Mouse (Mus musculus) embryonic facial prominence, embryonic 10.5 days (tissue): Measurements from ENCODE around the gene Gm9964. TPM values are rescaled to one million over a fixed set of nuclear protein-coding genes. Genes with fewer than 3 reads are reported as not detected.
A peak's percentile ranks its signal among the peaks of the same experiment; 100 is the strongest.
"Not testable (repeated sequence)": the region's sequence is repeated elsewhere in the genome, so short reads cannot be mapped to it uniquely, and the experiment has no call there.

ENCODE experiments used
- DNase-seq: peaks from one replicate; pipeline ENCODE4 v3.0.0-alpha.2; 2017; ENCODE audit warnings: low spot score
- H3K27ac ChIP-seq: fragments of 300-500 bp; sonication (generic); replicated peaks from 2 replicates; pipeline ENCODE4 v1.5.1; 2016; ENCODE audit warnings: mild to moderate bottlenecking
- H3K27me3 ChIP-seq: fragments of 300-500 bp; sonication (generic); replicated peaks from 2 replicates; pipeline ENCODE4 v1.6.1; 2016; ENCODE audit warnings: low read depth, mild to moderate bottlenecking; ENCODE audit not compliant: poor library complexity, severe bottlenecking
- H3K36me3 ChIP-seq: fragments of 300-500 bp; sonication (generic); replicated peaks from 2 replicates; pipeline ENCODE4 v1.6.1; 2016; ENCODE audit warnings: mild to moderate bottlenecking, moderate library complexity
- H3K4me1 ChIP-seq: fragments of 300-500 bp; sonication (generic); 2 replicates; pipeline ENCODE4 v1.6.1; 2016
- H3K4me3 ChIP-seq: fragments of 300-500 bp; sonication (generic); 2 replicates; pipeline ENCODE4 v1.5.1; 2016; ENCODE audit warnings: mild to moderate bottlenecking, moderate library complexity
- H3K9me3 ChIP-seq: fragments of 300-500 bp; sonication (generic); 2 replicates; pipeline ENCODE4 v1.6.1; 2016; ENCODE audit warnings: mild to moderate bottlenecking
- WGBS: fragments of 180-500 bp; shearing (Covaris S2); methylation state at CpG from one replicate; pipeline ENCODE4 v1.1.7; 2016; 5-methylcytosine and 5-hydroxymethylcytosine counted together
- polyA plus RNA-seq: library from polyadenylated mRNA; unstranded; fragments of >200 nt; fragmentation: Nextera tagmentation; extraction: Ambion mirVana; gene quantifications from 2 replicates; pipeline ENCODE4 v1.2.1, GENCODE M21; 2016

Gm9964 gene
- polyA plus RNA-seq, 1 experiment from 2014 or later = not detected

- DNase-seq = peak; percentile 17
- Histone ChIP-seq H3K4me3 (no peak overlapping the region), H3K27ac (no peak overlapping the region), H3K36me3 (0 out of 2 replicates have a peak, but pooled peaks cover 2% of the 10 kb centered on the region), H3K27me3 (no peaks in the 10 kb centered on the region), H3K9me3 (no peaks in the 10 kb centered on the region; the same call in 1 of the 2 replicates), H3K4me1 (no peaks in the 10 kb centered on the region)
- WGBS = 28% methylated on average over 1 of the region's 1 CpGs
Observed at GRCm38 (mm10) chr11:79267171-79267570, 29.5 kb downstream of the Gm9964 start.

GRCm38 (mm10) chr11:79264376-79264775 is 32.3 kb downstream of the Gm9964 start:
- Histone ChIP-seq H3K27ac (no peak overlapping the region), H3K27me3 (no peaks in the 10 kb centered on the region), H3K9me3 (no peaks in the 10 kb centered on the region; the same call in 1 of the 2 replicates), H3K4me3 (no peak overlapping the region), H3K4me1 (no peaks in the 10 kb centered on the region), H3K36me3 (0 out of 2 replicates have a peak, but pooled peaks cover 4% of the 10 kb centered on the region)
- 65% methylated on average over 3 of the region's 3 CpGs for WGBS
- DNase-seq = no peak

- WGBS = 83% methylated on average over 4 of the region's 4 CpGs
- DNase-seq, H3K27me3 ChIP-seq, H3K27ac ChIP-seq, H3K36me3 ChIP-seq, H3K9me3 ChIP-seq, H3K4me1 ChIP-seq, H3K4me3 ChIP-seq: not testable (repeated sequence)
Observed at GRCm38 (mm10) chr11:79260126-79260525, 36.6 kb downstream of the Gm9964 start.

- H3K9me3 ChIP-seq = no peaks in the 10 kb centered on the region; the same call in 1 of the 2 replicates
- 69% methylated on average over 6 of the region's 6 CpGs for WGBS
- H3K36me3 ChIP-seq = 0 out of 2 replicates have a peak, but pooled peaks cover 4% of the 10 kb centered on the region
- DNase-seq = no peak
- H3K4me1 ChIP-seq = peaks cover 4% of the 10 kb centered on the region; the same call in 1 of the 2 replicates
- H3K27me3 ChIP-seq = peaks cover 9% of the 10 kb centered on the region
- H3K4me3 ChIP-seq = no peak overlapping the region
- H3K27ac ChIP-seq = no peak overlapping the region
Observed at GRCm38 (mm10) chr11:79258738-79259137, 38.0 kb downstream of the Gm9964 start.

GRCm38 (mm10) chr11:79254391-79255098 is 42.2 kb downstream of the Gm9964 start, which contains the start of gene Wsb1:
TSS of gene Wsb1 (minus strand) at chr11:79254671.
- WGBS = 2% methylated on average over 50 of the region's 50 CpGs
- Histone ChIP-seq H3K4me3 (peak within 1 kb of the TSS; percentile 98), H3K4me1 (peaks cover 30% of the 10 kb centered on the region), H3K9me3 (no peaks in the 10 kb centered on the region), H3K36me3 (peaks cover 28% of the 10 kb centered on the region), H3K27me3 (peaks cover 9% of the 10 kb centered on the region), H3K27ac (peak within 1 kb of the TSS; percentile 99)
- DNase-seq = peak; percentile 95

GRCm38 (mm10) chr11:79253542-79254390 is 42.9 kb downstream of the Gm9964 start:
- Histone ChIP-seq H3K36me3 (peaks cover 36% of the 10 kb centered on the region), H3K4me3 (peak overlapping the region; percentile 98), H3K27ac (peak overlapping the region; percentile 99), H3K4me1 (peaks cover 30% of the 10 kb centered on the region), H3K27me3 (peaks cover 9% of the 10 kb centered on the region), H3K9me3 (no peaks in the 10 kb centered on the region)
- 3% methylated on average over 49 of the region's 49 CpGs for WGBS
- peak; percentile 73 for DNase-seq

- Histone ChIP-seq H3K27me3 (peaks cover 9% of the 10 kb centered on the region), H3K36me3 (peaks cover 43% of the 10 kb centered on the region), H3K27ac (peak overlapping the region; percentile 99), H3K4me1 (peaks cover 30% of the 10 kb centered on the region), H3K9me3 (no peaks in the 10 kb centered on the region), H3K4me3 (peak overlapping the region; percentile 98)
- DNase-seq = no peak
- 36% methylated on average over 6 of the region's 6 CpGs for WGBS
Observed at GRCm38 (mm10) chr11:79252881-79253541, 43.7 kb downstream of the Gm9964 start.

Other genes starting within 250 kb of the Gm9964 start
- 1.0 and 1.5 TPM in 2 replicates for gene Ksr1, start 150.5 kb downstream of the Gm9964 start, polyA plus RNA-seq
- gene Wsb1, start 42.2 kb downstream of the Gm9964 start, polyA plus RNA-seq = 270 and 301 TPM in 2 replicates
- gene Nf1, start 42.8 kb upstream of the Gm9964 start, polyA plus RNA-seq = 6.5 and 7.7 TPM in 2 replicates
- 0.12 and 0.24 TPM in 2 replicates for gene Omg, start 207.2 kb upstream of the Gm9964 start, polyA plus RNA-seq
- gene Evi2b, start 226.9 kb upstream of the Gm9964 start, polyA plus RNA-seq = 0.23 TPM in 1 of 2 replicates, not detected in the other
- 1.1 and 1.5 TPM in 2 replicates for gene Evi2, start 233.7 kb upstream of the Gm9964 start, polyA plus RNA-seq
- gene Evi2a, start 233.7 kb upstream of the Gm9964 start, polyA plus RNA-seq = 1.6 and 3.0 TPM in 2 replicates